In genomic region chr8:104343957-104344356, GRCm38 (mm10) we compare ENCODE assay signal across 8 mouse cellular contexts. TPM values are rescaled to one million over a fixed set of nuclear protein-coding genes. Genes with fewer than 3 reads are reported as not detected.
A peak's percentile ranks its signal among the peaks of the same experiment; 100 is the strongest.
DNase-seq lines count a peak whose midpoint lies in the region; ATAC-seq and TF ChIP-seq lines count a peak whose summit lies in the region.

No protein-coding gene starts in this region.

- 16% methylated on average over 7 of the region's 7 CpGs for WGBS in heart, embryonic 14.5 days
- 13% methylated on average over 7 of the region's 7 CpGs for WGBS in liver, embryonic 13.5 days (ENCODE audit: insufficient replicate concordance)
- 16% methylated on average over 7 of the region's 7 CpGs for WGBS in stomach, embryonic 15.5 days

- no peak overlapping the region for H3K4me3 ChIP-seq in heart, embryonic 14.5 days (ENCODE audit: control insufficient read depth in 1 of 2, insufficient read depth in 1 of 2, low read depth in 1 of 2, low read length in 2 of 2)
- no peak overlapping the region for H3K4me3 ChIP-seq in liver, embryonic 13.5 days (replicated peaks)
- no peak overlapping the region for H3K4me3 ChIP-seq in stomach, embryonic 15.5 days (replicated peaks)

- peaks cover 48% of the 10 kb centered on the region for H3K36me3 ChIP-seq in heart, embryonic 14.5 days (ENCODE audit: control insufficient read depth, insufficient read depth, low read length)
- H3K36me3 ChIP-seq in liver, embryonic 13.5 days: peaks cover 14% of the 10 kb centered on the region; the same call in 1 of the 2 replicates
- H3K36me3 ChIP-seq in stomach, embryonic 15.5 days: peaks cover 14% of the 10 kb centered on the region

- H3K4me1 ChIP-seq in heart, embryonic 14.5 days (ENCODE audit: control insufficient read depth in 2 of 2, insufficient read depth in 2 of 2, low read length in 2 of 2): peaks cover 13 to 42% of the 10 kb centered on the region in 2 experiments; a peak in 3 of 4 replicates
- peaks cover 41% of the 10 kb centered on the region for H3K4me1 ChIP-seq in liver, embryonic 13.5 days (replicated peaks)
- H3K4me1 ChIP-seq in stomach, embryonic 15.5 days: peaks cover 15% of the 10 kb centered on the region; the same call in 1 of the 2 replicates

- no peak overlapping the region for H3K9ac ChIP-seq in heart, embryonic 14.5 days (ENCODE audit: low read length)
- H3K9ac ChIP-seq in liver, embryonic 13.5 days: no peak overlapping the region
- H3K9ac ChIP-seq in stomach, embryonic 15.5 days: no peak overlapping the region

- no peak overlapping the region for H3K4me2 ChIP-seq in heart, embryonic 14.5 days (ENCODE audit: low read length)
- no peak overlapping the region for H3K4me2 ChIP-seq in liver, embryonic 13.5 days
- no peak overlapping the region for H3K4me2 ChIP-seq in stomach, embryonic 15.5 days

- no peak for TF ChIP-seq POLR2A in brain, embryonic 14.5 days (IDR thresholded peaks at IDR 0.05; ENCODE audit: borderline replicate concordance, extremely low read depth, insufficient read depth, insufficient read length, poor library complexity, severe bottlenecking)

- no peak overlapping the region for H3K27ac ChIP-seq in heart, embryonic 14.5 days (replicated peaks in 1 of 2; ENCODE audit: control insufficient read depth in 1 of 2, insufficient read depth in 1 of 2, low read depth in 2 of 2, low read length in 2 of 2)
- no peak overlapping the region for H3K27ac ChIP-seq in liver, embryonic 13.5 days
- H3K27ac ChIP-seq in stomach, embryonic 15.5 days: no peak overlapping the region

- no peaks in the 10 kb centered on the region for H3K27me3 ChIP-seq in heart, embryonic 14.5 days (ENCODE audit: control insufficient read depth, insufficient read depth, low read length)
- H3K27me3 ChIP-seq in liver, embryonic 13.5 days: peaks cover 13% of the 10 kb centered on the region
- H3K27me3 ChIP-seq in stomach, embryonic 15.5 days (replicated peaks): no peaks in the 10 kb centered on the region

- peak; percentile 95 for TF ChIP-seq CTCF in brain, embryonic 14.5 days (IDR thresholded peaks at IDR 0.05; ENCODE audit: borderline replicate concordance, extremely low read depth, insufficient read depth, insufficient read length)

- H3K9me3 ChIP-seq in heart, embryonic 14.5 days (ENCODE audit: control insufficient read depth, low read length): no peaks in the 10 kb centered on the region
- H3K9me3 ChIP-seq in liver, embryonic 13.5 days (replicated peaks): no peaks in the 10 kb centered on the region
- no peaks in the 10 kb centered on the region for H3K9me3 ChIP-seq in stomach, embryonic 15.5 days

- peak; percentile 92 for DNase-seq in CD4-positive, CD25-positive, alpha-beta regulatory T cell, adult 2 months (ENCODE audit: low read depth, low spot score)
- DNase-seq in brain, embryonic 14.5 days (ENCODE audit: low read depth): peak; percentile 91
- peak; percentile 89 for DNase-seq in kidney, postnatal 14 days
- DNase-seq in liver, embryonic 13.5 days: peak; percentile 59
- DNase-seq in neural tube, embryonic 10.5 days (ENCODE audit: extremely low spot score, low spot score): peak; percentile 88

- ATAC-seq in erythroid progenitor cell, adult 5-6 weeks (replicated peaks; ENCODE audit: low FRiP score, poor library complexity, severe bottlenecking): peak; percentile 76
- ATAC-seq in heart, embryonic 14.5 days (ENCODE audit: insufficient number of reproducible peaks, insufficient read depth, low FRiP score, low read depth): peak; percentile 28; the same call in 1 of the 2 replicates
- peak; percentile 35; the same call in 1 of the 2 replicates for ATAC-seq in liver, embryonic 13.5 days (ENCODE audit: low read depth)
- peak; percentile 50 for ATAC-seq in stomach, embryonic 15.5 days (ENCODE audit: insufficient read depth, low FRiP score, low read depth)

RNA-seq across cellular contexts. Expression of gene Cmtm3, which starts 4.7 kb away (rescaled TPM):
- 57.5 and 64.9 TPM in 2 replicates for polyA plus RNA-seq in brain, embryonic 14.5 days (2012; rRNA removed)
- total RNA-seq in erythroid progenitor cell, adult 5-6 weeks (2015; ENCODE audit: low replicate concordance): 2.9 and 10.8 TPM in 2 replicates
- total RNA-seq in erythroid progenitor cell, adult 5-6 weeks (2017; ENCODE audit: low replicate concordance): 6.0 TPM in 1 of 2 replicates, not detected in the other
- 94.1 and 103 TPM in 2 replicates for polyA plus RNA-seq in heart, embryonic 14.5 days (2014; fragmentation: Nextera tagmentation; extraction: Ambion mirVana)
- polyA plus RNA-seq in liver, embryonic 13.5 days (2015; fragmentation: Nextera tagmentation; extraction: Ambion mirVana): 20.9 and 23.5 TPM in 2 replicates
- polyA plus RNA-seq in stomach, embryonic 15.5 days (2015; fragmentation: Nextera tagmentation; extraction: Ambion mirVana): 121 and 122 TPM in 2 replicates

RNA-seq across cellular contexts. Expression of gene Cmtm2b, which starts 21.9 kb away (rescaled TPM):
- polyA plus RNA-seq in brain, embryonic 14.5 days (2012; rRNA removed): not detected in 2 replicates
- total RNA-seq in erythroid progenitor cell, adult 5-6 weeks (2015; ENCODE audit: low replicate concordance): not detected in 2 replicates
- not detected in 2 replicates for total RNA-seq in erythroid progenitor cell, adult 5-6 weeks (2017; ENCODE audit: low replicate concordance)
- not detected in 2 replicates for polyA plus RNA-seq in heart, embryonic 14.5 days (2014; fragmentation: Nextera tagmentation; extraction: Ambion mirVana)
- not detected in 2 replicates for polyA plus RNA-seq in liver, embryonic 13.5 days (2015; fragmentation: Nextera tagmentation; extraction: Ambion mirVana)
- polyA plus RNA-seq in stomach, embryonic 15.5 days (2015; fragmentation: Nextera tagmentation; extraction: Ambion mirVana): not detected in 2 replicates

RNA-seq across cellular contexts. Expression of gene Gm11020, which starts 22.6 kb away (rescaled TPM):
- polyA plus RNA-seq in brain, embryonic 14.5 days (2012; rRNA removed): not detected in 2 replicates
- not detected in 2 replicates for total RNA-seq in erythroid progenitor cell, adult 5-6 weeks (2015; ENCODE audit: low replicate concordance)
- total RNA-seq in erythroid progenitor cell, adult 5-6 weeks (2017; ENCODE audit: low replicate concordance): not detected in 2 replicates
- not detected in 2 replicates for polyA plus RNA-seq in heart, embryonic 14.5 days (2014; fragmentation: Nextera tagmentation; extraction: Ambion mirVana)
- not detected in 2 replicates for polyA plus RNA-seq in liver, embryonic 13.5 days (2015; fragmentation: Nextera tagmentation; extraction: Ambion mirVana)
- not detected in 2 replicates for polyA plus RNA-seq in stomach, embryonic 15.5 days (2015; fragmentation: Nextera tagmentation; extraction: Ambion mirVana)

RNA-seq across cellular contexts. Expression of gene Cmtm1, which starts 34.0 kb away (rescaled TPM):
- 0.08 TPM in 1 of 2 replicates, not detected in the other for polyA plus RNA-seq in brain, embryonic 14.5 days (2012; rRNA removed)
- not detected in 2 replicates for total RNA-seq in erythroid progenitor cell, adult 5-6 weeks (2015; ENCODE audit: low replicate concordance)
- not detected in 2 replicates for total RNA-seq in erythroid progenitor cell, adult 5-6 weeks (2017; ENCODE audit: low replicate concordance)
- not detected in 2 replicates for polyA plus RNA-seq in heart, embryonic 14.5 days (2014; fragmentation: Nextera tagmentation; extraction: Ambion mirVana)
- not detected in 2 replicates for polyA plus RNA-seq in liver, embryonic 13.5 days (2015; fragmentation: Nextera tagmentation; extraction: Ambion mirVana)
- not detected in 2 replicates for polyA plus RNA-seq in stomach, embryonic 15.5 days (2015; fragmentation: Nextera tagmentation; extraction: Ambion mirVana)

RNA-seq across cellular contexts. Expression of gene Gm45711, which starts 34.1 kb away (rescaled TPM):
- polyA plus RNA-seq in brain, embryonic 14.5 days (2012; rRNA removed): not detected in 2 replicates
- total RNA-seq in erythroid progenitor cell, adult 5-6 weeks (2015; ENCODE audit: low replicate concordance): not detected in 2 replicates
- not detected in 2 replicates for total RNA-seq in erythroid progenitor cell, adult 5-6 weeks (2017; ENCODE audit: low replicate concordance)
- not detected in 2 replicates for polyA plus RNA-seq in heart, embryonic 14.5 days (2014; fragmentation: Nextera tagmentation; extraction: Ambion mirVana)
- not detected in 2 replicates for polyA plus RNA-seq in liver, embryonic 13.5 days (2015; fragmentation: Nextera tagmentation; extraction: Ambion mirVana)
- not detected in 2 replicates for polyA plus RNA-seq in stomach, embryonic 15.5 days (2015; fragmentation: Nextera tagmentation; extraction: Ambion mirVana)
